Mouse (Mus musculus) bone marrow, adult 2 months (tissue): ENCODE measurements at regions not wholly inside any gene's neighbourhood (a gene's known extent, or its start where the extent isn't known, plus 50 kb on each side); places are given as distances from the start of the nearest gene placed in this dataset.

Experiments used
- CTCF ChIP-seq: fragments of 200-500 bp; IDR thresholded peaks from 2 replicates; pipeline ENCODE4 v1.5.1; 2011; ENCODE audit warnings: low read length, control low read depth; ENCODE audit not compliant: control insufficient read depth, insufficient read depth
- POLR2A ChIP-seq: fragments of 200-500 bp; IDR thresholded peaks from 2 replicates; pipeline ENCODE4 v1.6.1; 2011; ENCODE audit warnings: low read depth, mild to moderate bottlenecking, control low read depth, low read length, borderline replicate concordance; ENCODE audit not compliant: control insufficient read depth

GRCm38 (mm10) chr11:110657854-110658253 is 258.9 kb downstream of the Map2k6 start:
- TF ChIP-seq CTCF: no peak
- no peak for TF ChIP-seq POLR2A
